Mouse (Mus musculus): Measurements from ENCODE around the gene Gabarap.
A peak's percentile ranks its signal among the peaks of the same experiment; 100 is the strongest.
"Not testable (repeated sequence)": the region's sequence is repeated elsewhere in the genome, so short reads cannot be mapped to it uniquely, and the experiment has no call there.

Gabarap gene

GRCm38 (mm10) chr11:69999666-70000065, 8.7 kb downstream of the Gabarap start:
- DNase-seq = no peak

GRCm38 (mm10) chr11:70000396-70000898, 9.5 kb downstream of the Gabarap start, which contains the start of gene Dvl2:
Gene Dvl2, plus strand, starts transcription at chr11:70000595.
- peak; percentile 96 for DNase-seq

GRCm38 (mm10) chr11:70001159-70001558, 10.2 kb downstream of the Gabarap start:
- no peak for DNase-seq

DNA sequence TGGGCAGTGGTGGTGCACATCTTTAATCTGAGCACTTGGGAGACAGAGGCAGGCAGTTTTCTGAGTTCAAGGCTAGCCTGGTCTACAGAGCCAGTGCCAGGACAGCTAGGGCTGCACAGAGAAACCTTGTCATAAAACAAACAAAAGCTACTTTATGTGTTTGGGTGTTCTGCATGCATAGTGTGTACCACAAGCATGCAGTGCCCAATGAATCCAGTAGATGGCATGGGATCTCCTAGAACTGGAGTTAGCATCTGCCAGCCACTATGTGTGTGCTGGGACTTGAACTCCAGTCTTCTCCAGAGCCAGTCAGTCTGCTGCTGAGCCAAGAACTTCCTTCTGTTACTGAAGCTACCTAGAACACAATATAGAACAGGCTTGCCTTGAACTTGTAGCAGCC, 10.9 kb downstream of the Gabarap start:
- DNase-seq = peak; percentile 69 to 81

DNA sequence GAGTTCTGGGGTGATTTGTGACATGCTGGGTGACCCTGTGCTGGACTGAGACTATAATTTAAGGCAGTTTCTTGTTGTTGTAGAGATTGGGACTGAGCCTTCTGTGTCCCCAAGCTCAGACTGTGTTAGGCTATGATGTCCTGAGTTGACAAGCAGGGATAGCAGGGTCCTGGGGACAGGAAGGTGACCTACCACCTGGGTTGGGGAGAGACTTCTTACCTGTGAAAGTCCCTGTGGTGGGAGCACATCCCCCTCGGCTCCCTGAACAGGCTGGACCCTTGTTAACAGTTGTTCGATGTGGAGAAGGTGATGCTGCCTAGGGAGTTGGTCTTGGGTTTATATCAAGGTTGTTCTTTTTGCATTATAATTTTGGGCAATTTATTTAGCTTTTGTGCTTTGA, 11.5 kb downstream of the Gabarap start:
- no peak for DNase-seq

DNA sequence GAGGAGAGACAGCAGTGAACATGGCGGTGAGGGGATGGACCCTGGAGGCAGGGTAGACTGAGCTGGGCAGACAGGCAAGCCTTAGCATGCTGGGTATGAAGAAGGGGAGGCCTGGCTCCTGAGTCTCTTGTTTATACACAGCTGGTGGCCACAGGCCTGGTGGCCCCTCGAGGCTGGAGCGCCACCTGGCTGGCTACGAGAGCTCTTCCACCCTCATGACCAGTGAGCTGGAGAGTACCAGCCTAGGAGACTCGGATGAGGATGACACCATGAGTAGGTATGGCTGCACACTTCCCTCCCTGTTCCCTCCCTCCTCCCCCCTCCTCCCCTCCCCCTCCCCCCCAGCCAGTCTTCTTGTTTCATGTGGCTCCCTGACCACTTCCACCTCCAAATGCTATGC, 14.6 kb downstream of the Gabarap start:
- DNase-seq = peak; percentile 33 to 39

- DNase-seq = no peak
These were observed 19.1 kb downstream of the Gabarap start for GRCm38 (mm10) chr11:70010033-70010432.

- no peak for DNase-seq
These were observed 19.6 kb downstream of the Gabarap start for GRCm38 (mm10) chr11:70010548-70010947.

DNA sequence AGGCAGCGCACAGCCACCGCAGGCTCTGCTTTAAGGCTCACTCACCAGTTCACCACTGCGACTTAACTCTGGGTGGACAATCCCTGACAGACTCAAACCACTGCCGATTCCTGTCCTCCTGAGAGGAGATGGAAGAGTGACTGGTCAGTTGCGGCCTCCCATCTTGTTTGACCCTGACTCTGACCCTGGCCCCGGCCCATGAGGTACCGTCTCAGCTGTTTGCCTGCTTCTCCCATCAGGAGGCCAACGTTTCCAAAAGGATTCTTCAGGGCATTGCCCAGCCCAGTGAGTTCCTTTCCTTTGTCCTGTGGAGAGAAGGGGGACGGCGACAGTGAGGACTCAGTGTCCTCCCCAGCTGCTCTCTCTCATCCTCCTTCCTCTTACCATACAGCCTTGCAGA, 20.0 kb downstream of the Gabarap start:
- no peak for DNase-seq

DNA sequence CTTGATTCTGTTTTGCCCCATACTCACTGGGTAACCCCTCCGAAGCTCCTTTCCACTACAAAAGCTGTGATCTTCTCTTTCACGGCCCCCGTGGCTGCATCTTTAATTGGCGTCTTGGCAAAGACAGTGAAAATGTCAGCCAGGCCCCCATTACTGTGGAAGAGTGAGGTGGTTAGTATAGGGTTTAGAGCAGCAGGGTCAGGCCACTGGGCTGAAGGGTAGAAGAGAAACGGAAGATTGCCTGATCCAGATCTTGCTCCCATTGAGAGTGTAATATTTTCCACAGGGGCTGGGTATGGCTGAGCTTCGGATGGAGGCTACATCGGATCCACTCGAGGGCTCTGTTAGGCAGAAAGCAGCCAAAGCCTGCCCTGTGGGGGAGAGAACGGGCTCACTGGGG, 22.0 kb downstream of the Gabarap start:
- DNase-seq = no peak

- DNase-seq = no peak
These were observed 22.5 kb downstream of the Gabarap start for GRCm38 (mm10) chr11:70013408-70013807.

- no peak for DNase-seq
These were observed 23.1 kb downstream of the Gabarap start for GRCm38 (mm10) chr11:70014051-70014450.

DNA sequence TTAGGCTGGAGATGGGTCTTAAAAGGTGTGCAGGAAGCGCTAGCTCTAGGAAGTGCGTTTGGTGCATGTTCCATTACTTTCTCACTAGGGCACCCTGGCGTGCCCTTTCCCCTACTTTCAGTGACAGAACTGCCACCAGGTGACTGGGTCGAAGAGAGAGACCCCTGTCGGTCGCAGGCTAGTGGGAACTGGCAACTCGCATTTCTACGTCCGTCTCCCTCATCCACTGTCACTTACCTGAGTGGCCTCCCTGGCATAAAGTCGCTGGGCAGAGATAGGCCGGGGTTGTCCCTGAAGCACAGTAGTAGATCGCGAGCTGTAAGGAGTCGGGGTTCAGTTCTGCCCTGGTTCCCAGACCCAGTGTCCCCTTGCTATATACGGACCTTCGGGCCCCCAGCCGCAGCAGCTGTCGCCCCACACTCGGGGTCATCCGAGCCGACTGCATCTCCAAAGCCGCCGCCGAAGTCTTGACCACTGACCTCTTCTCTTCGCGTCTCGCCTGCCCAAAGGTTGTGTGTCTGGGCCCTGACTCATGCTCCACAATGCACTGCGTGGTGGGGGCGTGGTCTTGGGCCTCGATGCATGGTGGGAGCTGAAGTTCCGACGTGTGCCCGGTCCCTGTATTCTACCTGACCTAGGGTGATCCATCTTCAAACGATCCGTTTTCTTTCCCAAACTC, 24.1 kb downstream of the Gabarap start, which contains the start of gene Acadvl:
Gene Acadvl (minus strand): TSS at position 532 of the 679 bp plus-strand sequence.
- DNase-seq = peak; percentile 93 to 95

DNA sequence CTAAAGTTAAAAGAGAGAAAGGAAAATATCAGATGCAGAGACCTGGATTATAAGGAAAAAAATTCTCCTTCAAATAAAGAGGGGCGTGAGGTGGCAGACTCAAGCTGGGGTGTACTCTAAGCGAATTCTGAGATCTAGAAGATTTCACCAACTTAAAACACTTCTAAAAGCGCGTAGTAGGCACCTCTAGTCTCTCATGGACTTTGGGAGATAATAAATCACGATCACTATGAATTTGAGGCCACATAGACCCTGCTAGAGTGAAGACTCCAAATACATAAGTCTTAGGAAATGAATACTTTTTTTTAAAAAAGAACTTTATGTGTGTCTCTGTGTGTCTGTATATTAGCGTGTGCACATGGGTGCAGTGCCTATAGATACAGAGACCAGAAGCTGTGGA, 24.7 kb downstream of the Gabarap start:
- no peak for DNase-seq

DNA sequence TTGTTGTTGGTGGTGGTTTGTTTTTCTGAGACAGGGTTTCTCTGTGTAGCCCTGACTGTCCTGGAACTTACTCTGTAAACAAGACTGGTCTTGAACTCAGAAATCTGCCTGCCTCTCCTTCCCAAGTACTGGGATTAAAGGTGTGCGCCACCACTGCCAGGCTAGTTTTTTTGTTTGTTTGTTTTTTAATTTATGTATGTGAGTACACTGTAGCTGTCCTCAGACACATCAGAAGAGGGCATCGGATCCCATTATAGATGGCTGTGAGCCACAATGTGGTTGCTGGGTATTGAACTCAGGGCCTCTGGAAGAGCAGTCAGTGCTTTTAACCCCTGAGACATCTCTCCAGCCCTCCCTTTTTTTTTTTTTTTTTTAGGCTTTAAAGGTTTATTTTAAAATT, 25.2 kb downstream of the Gabarap start:
- DNase-seq = not testable (repeated sequence)

- DNase-seq = no peak
These were observed 25.7 kb downstream of the Gabarap start, which contains the start of gene Dlg4 for GRCm38 (mm10) chr11:70016669-70017068. Gene Dlg4, plus strand, starts transcription at chr11:70016942.

DNA sequence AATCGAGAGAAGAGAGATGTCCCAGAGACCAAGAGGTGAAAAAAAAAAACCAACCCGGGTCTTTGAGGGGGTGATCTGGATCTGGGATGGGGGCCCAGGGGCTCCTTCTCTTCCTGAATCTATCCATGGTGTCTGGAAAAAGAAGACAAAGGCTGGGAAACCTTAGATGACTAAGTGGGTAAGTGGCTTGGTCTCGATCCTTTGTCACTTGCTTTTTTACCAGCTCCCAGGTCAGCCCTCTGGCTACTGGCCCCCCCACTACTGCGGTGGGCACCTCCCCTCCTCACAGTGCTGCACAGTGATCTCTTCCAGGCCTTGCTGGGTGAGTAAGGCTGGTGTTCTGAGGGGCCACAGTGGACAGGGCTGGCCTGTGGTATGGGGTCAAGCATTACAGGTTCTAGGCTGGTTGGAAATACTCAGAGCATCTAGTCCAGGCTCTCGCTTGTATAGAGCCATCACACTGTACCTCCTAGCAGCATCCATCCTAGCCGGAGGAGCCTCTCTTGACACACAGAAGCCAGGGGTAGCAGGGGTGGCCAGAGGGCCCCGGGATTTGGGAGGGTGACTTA, 26.3 kb downstream of the Gabarap start:
- peak in 1 of 2 experiments; percentile 39 for DNase-seq

- peak; percentile 92 to 94 for DNase-seq
These were observed 27.4 kb downstream of the Gabarap start for GRCm38 (mm10) chr11:70018131-70018990.

GRCm38 (mm10) chr11:70019495-70020021, 28.6 kb downstream of the Gabarap start:
- DNase-seq = peak in 1 of 2 experiments; percentile 28

DNA sequence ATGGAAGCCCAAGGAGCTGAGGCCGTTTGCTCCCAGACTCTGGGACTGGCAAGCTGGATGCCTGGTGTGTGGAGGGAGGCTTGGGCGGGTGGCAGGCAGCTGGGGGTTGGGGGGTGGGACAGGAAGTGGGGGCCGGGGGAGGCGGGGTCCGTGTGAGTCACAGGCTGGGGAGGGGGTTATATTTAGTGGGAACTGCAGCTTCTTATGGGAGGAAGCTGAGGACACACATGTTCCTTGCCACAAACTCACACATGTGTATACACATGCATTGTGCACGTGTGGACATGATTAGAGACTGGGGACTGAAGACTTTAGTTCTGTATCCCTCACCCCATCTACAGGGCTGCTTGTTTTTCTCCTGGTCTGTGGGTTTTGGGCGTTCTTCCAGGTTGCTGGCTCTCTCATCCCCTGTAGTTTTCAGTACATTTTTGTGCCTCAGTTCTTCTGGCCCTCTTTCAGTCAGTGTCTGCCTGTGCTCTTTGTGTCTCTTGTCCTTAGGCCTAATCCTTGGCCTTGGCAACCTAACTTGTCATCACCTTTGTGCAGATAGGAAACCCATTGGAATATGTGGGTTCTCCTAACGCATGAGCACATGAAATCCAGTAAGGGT, 29.2 kb downstream of the Gabarap start:
- DNase-seq = peak; percentile 56 to 62

- peak; percentile 90 for DNase-seq
These were observed 29.9 kb downstream of the Gabarap start for GRCm38 (mm10) chr11:70020731-70021263.
